Mouse (Mus musculus): ENCODE data around the gene Ero1l.

Ero1l gene

DNA sequence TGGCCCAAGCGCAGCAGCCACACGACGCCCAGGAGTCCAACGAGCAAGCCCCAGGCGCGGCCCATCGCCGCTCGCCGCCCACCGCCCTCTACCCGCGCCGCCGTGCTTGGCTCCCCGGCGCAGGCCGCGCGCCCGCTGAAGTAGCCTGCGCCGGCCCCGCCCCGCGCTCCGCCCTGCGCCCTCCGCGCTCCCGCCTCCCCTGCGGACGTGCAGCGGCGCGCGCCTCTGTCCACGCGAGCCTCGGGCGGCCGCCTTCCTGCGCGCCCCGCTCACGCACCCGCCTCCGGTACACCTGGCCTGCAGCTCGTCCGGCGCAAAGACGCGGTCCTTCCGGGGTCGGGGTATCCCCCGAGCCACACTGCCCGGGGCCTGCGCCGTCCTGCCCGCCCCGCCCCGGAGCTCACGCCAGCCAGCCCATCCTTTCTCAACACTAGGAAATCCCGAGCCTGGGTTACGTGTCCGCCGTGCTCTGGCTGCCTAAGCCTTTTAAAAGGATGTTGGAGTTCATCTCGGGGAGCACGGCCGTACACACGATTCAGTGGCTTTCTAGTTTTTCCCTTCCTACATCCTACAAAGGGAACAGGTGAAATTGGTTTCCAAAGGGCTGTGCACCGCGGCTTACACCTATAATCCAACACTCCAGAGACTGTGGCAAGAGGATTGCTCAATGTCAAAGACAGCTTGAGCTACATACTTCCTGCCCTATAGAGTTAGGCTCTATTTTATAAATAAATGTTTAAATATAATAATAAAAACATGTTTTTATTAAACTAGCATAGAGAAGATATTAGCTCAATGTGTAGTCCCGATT lies at the start of gene Ero1l:
Ero1l (minus strand) TSS at position 346 of the 811 bp plus-strand sequence.
- DNase-seq: peak; percentile 91

DNA sequence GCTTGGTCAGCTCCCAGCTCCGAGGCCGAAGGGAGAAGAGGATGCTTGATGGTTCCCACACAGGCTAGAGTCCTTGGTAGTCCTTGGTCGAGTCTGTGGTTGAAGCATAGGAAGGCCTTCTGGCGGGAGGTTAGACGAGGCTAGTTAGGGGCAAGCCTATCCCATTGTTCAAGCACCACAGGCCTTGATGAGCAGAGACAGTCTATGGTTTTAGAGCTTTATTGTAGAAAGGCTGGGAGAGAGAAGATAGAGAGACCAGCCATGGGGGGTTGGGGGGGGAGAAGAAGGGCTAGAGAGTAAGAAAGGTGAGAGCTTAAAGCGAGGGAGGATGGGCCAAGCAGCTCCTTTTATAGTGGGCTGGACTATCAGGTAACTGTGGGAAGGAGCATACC lies 46.6 kb upstream of the Ero1l start:
- no peak for DNase-seq

DNA sequence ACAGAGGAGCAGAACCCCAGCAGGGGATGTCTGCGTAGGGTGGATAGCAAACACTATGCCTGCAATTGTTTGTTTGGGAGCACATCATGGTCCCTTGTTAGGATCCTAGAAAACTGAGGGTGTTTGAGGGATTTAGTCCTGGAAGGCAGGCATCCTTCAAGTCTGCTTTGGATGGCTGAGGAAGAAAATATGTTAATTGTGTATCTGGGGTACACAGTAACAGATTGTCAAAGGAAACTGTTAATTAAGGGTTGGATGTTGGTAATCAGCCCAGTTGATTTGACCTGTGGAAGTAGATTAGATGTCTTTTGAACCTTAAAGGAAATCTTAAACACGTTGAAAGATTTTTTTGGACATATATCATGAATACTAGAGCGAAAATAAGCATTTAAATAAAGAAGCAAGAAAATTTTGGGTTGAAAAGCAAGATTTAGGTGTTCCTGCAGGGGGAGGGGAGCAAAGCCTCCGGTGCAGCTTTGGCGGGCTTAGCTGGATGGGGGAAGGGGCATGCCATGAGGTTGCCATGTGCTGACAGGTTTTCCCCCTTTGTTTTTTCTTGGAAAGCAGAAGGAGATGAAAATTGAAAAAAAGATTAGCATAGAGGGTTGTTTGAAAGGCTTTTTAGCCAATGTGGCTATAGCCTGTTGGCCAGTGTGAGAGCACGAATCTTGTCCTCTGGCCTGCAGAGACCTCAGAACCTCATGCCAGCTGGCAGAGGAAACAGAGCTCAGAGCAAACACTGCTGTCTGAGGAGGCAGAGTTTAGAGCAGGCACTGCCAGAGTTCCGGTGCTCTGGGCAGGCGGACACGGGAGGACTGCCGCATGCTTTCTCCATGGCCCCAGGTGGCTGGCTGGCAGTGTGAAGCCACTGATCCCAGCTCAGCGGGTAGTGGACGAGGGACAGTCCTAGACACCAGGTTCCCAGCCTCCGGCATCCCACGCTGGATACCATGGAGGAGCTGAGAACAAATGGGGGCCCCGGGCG lies 45.9 kb upstream of the Ero1l start:
- DNase-seq: no peak

DNA sequence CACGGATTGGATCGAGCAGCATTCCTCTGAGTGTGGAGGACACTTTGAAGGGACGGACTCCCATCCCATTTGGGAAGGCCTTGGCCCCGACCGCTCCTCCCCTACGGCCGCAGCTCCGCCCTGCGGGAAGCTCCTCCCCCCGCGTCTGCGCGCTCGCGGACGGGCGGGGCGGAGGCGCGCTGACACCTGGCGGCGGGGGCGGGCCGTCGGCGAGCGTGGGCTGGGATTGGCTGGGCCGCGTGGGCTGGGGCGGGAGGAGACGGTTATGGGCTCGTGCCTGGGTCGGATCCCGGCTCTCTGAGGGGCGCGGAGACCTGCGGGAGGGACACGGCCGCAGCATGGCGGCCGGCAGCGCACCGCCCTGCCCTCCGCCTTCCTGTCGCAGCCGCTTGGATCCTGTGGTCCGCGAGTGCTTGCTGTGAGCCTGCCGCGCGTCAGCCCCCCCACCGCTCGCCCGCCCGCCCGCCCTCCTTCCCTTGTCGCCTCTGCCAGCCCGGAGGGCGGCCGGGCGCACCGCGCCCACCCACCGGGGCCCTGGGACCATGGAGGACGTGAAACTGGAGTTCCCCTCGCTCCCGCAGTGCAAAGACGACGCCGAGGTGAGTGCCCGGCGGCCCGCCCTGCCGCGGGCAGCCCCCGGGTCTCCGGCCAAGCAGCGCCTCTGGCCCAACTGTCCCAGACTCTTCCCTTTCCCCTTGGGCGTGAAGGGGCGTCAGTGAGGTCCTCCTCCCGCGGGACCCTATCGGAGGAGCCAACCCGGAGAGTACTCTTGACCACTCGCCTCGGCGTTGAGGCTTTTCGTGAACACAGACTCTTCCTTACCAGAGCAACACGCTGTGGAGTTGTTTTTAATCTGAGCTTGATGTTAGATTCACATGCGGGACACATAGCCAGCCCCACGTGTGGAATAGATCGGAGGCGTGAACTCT lies 32.6 kb upstream of the Ero1l start, which contains the start of gene Styx:
Styx (plus strand) TSS at position 163 of the 929 bp plus-strand sequence.
- peak; percentile 94 for DNase-seq

DNA sequence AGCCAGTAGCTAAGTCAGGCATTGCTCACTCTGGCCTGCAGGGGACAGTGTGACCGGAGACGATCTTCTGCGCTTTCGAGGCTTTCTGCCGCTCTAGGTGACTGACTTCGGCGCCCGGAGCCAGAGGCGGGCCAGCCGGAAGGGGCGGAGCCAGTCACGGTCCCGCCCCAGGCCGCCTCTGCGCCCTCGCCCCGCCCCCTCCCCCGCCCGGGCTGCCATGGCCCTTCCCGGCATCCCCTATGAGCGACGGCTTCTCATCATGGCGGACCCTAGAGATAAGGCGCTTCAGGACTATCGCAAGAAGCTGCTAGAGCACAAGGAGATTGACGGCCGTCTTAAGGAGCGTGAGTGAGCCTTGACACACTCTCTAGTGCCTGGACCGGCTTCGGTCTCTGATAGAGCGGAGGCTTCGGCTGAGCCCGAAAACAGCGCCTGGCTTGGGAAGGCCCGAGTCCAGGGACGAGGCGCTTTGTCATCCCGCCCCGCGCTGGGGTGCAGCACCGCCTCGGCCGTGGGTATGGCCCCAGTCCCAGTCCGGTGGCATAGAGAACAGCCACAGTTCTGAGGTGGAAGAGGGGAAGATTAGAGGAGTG lies 11.1 kb upstream of the Ero1l start, which contains the start of gene Psmc6:
Psmc6 (plus strand) TSS at position 200 of the 593 bp plus-strand sequence.
- peak; percentile 91 for DNase-seq

DNA sequence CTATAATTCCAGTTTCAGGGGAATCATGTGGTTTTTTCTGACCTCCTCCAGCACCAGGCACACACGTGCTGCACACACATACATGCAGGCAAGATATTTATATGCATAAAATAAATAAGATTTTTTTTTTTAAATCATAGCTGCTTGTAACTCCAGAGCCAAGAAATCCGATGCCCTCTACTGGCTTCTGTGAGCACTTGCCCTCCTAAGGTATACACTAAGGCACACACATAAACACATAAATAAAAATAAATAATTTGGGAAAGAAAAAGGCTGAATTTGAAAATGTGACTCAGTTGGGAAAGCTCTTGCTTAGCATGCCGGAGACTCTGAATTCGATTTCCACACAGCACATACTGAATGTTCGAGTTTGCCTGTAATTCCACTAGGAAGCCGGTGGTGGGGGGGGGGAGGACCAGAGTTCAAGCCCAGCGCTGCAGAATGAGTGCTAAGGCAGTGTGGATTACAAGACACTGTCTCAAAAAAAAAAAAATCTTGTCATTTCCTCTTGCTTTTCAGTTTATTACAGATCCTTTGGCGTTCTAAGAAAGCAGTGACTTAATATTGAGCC lies 10.5 kb upstream of the Ero1l start:
- DNase-seq: no peak

DNA sequence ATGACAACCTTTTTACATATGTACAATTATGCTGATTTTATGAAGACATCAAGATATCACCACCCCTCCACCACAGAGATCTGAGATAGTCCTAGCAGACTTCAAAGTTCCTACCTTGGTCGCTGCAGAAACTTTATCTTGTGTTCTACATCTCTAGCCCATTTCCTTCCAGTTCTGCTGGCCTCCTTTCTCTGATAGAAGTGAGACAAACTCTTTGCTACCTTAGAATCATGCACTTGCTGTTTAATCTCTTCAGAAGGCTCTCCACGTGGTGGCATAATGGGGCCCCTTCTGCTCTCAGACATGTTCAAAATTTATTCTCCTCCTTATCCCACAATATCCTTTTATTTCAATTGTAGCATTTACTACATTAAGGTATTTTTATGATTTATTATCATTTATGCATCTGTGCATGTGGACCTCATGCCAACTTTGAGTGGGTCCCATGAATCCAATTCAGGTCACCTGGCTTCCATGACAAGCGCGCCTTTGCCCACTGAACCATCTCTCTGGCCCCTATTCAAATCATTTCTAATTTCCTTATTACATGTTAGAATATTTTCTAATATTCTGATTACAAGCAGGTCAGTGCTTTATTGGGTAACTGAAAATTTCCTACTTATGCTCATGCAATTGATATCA lies 9.6 kb upstream of the Ero1l start:
- no peak for DNase-seq

DNA sequence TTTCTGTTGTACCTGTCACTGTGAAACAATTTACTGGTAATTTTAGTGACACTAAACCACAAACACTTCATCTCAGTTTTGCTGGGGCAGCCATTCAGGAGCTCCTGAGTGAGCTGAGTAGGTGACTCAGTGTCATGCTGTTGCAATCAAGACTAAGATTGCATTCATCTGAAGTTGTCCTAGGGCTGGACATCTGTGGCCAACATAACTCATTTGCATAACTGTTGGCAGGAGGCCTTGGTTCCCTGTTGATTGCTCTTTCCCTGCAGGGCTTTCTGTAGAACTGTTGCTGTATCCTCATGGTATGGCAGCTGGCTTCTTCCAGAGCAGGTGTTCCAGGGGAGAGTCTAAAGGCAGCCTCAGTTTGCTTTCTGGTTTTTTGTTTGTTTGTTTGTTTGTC lies 6.9 kb upstream of the Ero1l start:
- no peak for DNase-seq

DNA sequence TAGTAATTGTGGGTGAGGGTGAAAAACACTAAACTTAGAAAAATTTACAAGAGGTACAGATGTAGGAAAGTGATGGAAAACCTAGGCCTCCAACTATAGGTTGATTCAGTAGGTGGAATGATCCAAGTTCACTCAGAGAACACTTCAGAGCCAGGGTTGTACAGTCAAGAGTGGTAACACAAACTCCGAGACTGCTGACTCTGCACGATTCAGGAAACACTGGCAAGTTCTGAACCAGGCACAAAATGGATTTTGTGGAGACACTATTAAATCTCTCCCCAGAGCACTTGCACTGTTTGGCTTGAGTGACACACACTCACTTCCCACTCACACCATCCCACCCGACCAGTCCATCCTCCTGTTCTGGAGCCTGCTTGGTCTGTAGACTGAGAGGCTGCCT lies 4.7 kb upstream of the Ero1l start:
- no peak for DNase-seq

DNA sequence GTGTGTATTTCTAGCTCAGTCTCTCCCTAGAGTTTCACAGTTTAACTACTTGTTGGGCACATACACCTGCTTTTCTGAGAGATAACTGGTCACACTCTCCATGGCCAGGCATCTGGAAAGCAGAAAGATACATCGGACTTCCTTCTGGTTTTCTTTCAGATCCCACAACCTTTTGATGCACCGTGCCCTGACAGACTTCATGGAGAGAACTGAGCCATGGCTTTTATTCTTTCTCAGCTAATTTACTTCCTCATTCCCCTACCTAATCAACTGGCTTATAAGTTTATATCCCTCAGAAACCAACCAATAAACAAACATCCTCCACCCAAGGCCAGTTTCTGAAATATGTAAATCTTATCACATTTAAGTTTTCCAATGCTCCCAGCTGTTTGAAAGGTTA lies 3.9 kb upstream of the Ero1l start:
- DNase-seq: no peak

DNA sequence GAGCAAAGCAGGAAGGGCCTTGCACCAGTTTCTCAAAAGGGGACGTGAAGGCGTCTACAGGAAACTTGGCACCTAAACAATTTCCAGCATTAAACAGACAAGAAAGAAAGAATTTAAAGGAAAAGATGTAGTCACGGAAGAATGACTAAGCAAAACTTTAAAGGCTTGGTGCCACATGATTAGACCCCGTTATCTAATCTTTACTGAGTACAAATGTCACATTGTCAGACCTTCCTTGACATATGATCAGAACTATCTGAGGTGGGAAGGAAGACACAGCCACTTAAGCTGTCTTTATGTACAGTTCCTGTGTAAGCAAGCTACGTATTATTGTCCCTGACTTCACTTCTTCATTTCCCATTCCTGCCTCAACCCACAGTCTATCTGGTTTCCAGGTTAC lies 3.1 kb upstream of the Ero1l start:
- no peak for DNase-seq

DNA sequence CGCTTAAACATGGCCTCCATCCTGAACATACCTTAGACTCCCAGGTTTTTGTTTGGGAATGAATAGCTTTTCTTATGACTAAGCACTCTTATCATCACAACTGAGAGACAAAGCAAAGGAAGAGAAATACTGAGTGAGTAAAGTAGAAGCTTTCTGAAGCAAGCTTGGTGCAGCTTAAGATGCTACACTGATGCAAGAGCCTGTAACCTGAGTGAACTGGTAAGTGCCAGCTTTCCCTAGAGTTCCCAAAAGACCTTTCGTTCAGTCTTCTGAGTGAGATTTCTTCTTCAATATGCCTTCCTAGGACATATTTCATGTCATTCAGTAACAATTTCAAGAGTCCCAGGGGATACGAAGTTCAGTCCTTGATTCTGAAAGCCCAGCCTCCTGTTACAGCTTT lies 2.5 kb upstream of the Ero1l start:
- DNase-seq: no peak

DNA sequence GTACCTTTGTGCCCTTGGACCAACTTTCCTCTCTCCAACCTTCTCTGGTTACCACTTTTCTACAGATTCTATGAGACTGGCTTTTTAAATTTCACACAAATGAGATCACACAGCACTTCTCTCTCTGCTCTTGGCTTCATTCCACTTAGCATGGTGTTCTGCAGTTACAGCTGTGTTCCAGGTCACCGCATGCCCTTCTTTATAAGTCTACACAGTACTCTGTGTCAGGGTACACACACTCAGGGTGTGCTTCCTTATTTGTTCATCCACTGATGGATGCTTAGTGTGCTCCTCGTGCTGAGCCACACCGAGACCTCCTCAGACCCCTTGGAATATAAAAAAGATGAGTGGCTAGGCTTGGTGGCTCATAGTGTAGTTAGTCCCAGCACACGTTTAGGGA lies 1.5 kb upstream of the Ero1l start:
- DNase-seq: no peak

DNA sequence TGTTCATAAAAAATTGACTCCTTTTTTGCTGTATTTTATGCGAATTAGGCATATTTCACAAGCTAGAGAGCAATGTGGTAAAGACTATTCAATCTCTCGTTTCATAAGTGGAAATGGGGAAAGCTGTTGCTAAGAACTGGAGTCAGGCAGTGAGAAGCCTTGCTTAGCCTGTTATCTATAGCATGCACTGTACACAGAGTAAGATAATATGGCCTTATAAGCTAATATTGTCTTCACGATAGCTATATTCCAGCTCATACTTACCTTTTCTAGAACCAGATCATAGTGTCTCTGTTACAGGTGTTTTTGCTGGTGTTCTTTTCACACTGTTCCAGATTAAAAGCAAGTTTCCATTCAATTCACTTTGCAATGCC lies 653 bp upstream of the Ero1l start:
- DNase-seq: no peak

DNA sequence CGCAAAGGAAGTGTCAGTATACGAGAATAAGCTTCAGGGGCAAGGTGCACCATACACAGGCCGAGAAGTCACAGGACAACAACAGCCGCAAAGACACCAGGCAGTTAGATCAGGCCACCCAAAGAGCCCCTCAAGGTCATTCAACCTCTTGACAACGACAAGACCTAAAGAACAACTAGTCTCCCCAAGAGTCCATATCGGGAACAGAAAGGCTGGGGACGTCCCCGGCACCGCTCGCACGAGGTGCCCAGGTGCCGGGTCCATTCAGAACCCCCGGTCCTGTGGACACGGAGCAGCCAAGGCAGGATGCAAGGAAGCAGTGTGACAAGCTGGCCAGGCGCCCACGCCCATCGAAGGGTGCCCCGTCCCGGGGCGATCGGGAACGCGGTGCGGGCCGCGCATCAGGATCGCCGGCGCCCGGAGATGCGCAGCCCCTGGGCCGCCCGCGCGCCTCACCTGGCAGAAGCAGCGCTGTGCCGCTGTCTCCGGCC lies 605 bp downstream of the Ero1l start:
- DNase-seq: no peak

DNA sequence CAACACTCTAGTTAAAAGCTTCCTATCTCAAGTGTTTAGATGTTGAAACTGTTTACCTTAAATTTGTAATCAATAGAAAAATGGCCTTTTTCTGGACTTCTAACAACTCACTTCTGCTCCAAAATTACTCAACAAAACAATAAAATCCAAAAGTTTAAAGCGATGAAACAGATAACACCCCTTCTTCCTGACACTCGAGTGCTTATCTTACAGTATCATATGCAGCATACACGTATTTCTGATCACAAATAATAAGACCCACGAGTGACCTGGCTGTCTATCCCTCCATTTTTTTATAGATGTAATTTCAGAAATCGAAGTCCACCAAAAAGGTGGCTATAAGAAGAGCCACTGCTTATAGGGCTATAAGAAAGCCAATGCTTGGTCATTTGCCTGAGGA lies 1.6 kb downstream of the Ero1l start:
- no peak for DNase-seq

DNA sequence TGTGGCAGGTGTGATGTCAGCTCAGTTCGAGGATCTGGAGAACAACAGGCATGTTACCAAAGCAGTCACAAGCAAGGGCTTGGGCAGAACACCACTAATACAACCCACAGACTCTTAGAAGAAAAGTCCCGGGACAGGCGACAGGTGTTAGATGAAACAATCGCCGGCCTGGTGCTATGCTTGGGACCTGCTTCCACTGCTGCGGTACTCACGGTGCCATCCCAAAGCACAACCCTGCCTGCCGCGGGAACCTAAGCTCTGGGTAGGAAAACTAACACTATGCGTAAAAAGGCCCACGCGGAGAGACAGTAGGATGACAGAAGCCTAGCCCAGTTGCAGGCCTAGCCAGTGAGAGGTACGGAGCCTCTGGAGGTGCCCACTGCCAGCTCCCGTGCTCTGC lies 8.5 kb downstream of the Ero1l start:
- no peak for DNase-seq

DNA sequence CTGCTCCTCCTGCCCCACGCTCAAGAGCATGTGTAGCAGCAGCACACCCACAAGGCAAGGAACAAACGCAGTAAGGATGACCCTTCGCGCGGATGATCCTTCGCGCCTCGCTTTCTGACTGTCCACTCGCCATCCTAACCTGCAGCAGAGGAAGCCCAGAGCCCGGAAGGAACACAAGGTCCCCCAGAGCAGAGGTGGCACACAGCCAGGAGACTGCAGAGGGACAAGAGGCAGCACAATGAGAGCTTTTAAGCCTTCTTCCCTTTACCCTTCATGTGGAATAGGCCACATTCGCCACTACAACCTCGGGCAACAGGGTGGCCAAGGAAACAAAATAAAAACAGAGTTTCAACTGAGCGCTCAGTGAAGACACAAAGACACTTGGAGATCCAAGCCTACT lies 8.9 kb downstream of the Ero1l start:
- DNase-seq: no peak

DNA sequence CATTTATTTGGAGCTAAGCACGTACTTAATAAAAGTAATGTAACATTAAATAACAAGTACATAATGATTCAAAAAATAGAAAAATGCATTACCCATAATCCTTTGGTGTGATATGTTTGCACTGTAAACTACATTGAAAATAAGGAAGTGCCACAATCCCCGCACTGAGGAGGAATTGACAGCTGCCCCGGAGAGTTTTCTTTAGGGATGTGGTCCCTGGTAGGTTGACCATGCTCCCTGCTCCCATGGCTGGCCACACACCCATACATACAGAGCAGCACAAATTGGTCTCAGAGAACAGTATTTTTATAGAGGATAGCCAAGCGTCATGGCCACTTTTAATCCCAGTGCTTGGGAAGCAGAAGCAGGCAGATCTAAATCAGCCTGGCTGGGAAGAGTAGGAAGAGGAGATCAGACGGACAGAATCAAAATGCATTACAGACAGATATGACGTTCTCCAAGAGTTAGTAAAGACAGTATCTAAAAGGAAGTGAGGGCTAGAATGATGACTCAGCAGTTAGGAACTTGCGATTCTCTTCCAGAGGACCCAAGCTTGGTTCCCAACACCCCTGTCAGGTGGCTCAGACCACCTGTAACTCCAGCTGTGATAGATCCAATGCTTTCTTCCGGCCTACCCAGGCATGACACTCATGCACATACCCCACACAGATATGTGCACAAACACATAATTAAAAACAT lies 10.8 kb downstream of the Ero1l start:
- no peak for DNase-seq

DNA sequence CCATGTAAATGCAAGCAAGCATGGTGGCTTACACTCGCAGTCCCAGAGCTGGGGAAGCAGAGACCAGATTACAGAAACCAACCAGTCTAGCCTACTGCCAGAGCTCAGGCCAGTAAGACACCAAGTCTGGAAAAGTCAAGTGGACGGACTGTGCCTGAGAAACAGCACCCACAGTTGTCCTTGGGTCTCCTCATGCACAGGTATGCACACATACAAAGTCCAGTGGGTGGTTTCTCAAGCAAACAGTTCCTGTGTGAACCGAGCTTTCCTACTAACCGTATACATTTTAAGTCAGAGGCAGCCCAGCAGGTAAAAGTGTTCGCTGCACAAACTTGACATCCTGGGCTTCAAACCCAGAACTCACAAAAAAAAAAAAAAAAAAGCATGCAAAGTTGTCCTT lies 12.7 kb downstream of the Ero1l start:
- no peak for DNase-seq

DNA sequence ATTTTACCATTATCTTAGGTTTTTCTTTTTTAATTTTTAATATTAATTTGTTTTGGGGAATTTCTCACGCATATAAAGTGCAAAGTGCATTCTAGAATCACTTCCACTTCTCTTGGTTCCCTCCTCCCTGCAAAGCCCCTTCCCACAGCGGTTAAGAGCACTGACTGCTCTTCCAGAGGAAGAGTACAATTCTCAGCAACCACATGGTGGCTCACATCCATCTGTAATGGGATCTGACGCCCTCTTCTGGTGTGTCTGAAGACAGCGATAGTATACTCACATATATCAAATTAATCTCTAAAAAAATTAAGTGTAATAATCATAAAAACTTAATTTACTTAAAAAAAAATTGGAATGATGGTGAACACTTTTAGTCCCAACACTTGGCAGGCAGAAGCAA lies 14.2 kb downstream of the Ero1l start:
- no peak for DNase-seq
